Mouse (Mus musculus) C2C12 (cell line): Measurements from ENCODE around the gene Tmem39b. TPM values are rescaled to one million over a fixed set of nuclear protein-coding genes. Genes with fewer than 3 reads are reported as not detected.

Experiments
- H3K27me3 ChIP-seq: one replicate; pipeline ENCODE4 v1.6.1; 2011; ENCODE audit not compliant: control insufficient read depth, insufficient read depth, insufficient read length
- H3K36me3 ChIP-seq: one replicate; pipeline ENCODE4 v1.6.1; 2011; ENCODE audit not compliant: control insufficient read depth, insufficient read depth
- H3K4me3 ChIP-seq: one replicate; pipeline ENCODE4 v1.5.1; 2011; ENCODE audit warnings: mild to moderate bottlenecking, control low read depth; ENCODE audit not compliant: poor library complexity, insufficient read depth, severe bottlenecking
- H3K79me2 ChIP-seq: one replicate; pipeline ENCODE4 v1.6.1; 2011; ENCODE audit not compliant: control insufficient read depth, insufficient read depth
- H3K79me3 ChIP-seq: one replicate; pipeline ENCODE4 v1.6.1; 2011; ENCODE audit warnings: low read depth, control low read depth
- H3ac ChIP-seq: one replicate; pipeline ENCODE3; 2011; ENCODE audit warnings: low read depth; ENCODE audit not compliant: control insufficient read depth, insufficient read length
- CEBPB ChIP-seq: IDR thresholded peaks from one replicate; pipeline ENCODE4 v1.6.1; 2011; ENCODE audit warnings: low read depth, mild to moderate bottlenecking, control low read depth, moderate library complexity
- CTCF ChIP-seq: IDR thresholded peaks from one replicate; pipeline ENCODE4 v1.5.1; 2011; ENCODE audit not compliant: control insufficient read depth, insufficient read depth, insufficient read length
- FOSL1 ChIP-seq: IDR thresholded peaks from one replicate; pipeline ENCODE4 v1.8.0; 2011; ENCODE audit warnings: mild to moderate bottlenecking, low read length; ENCODE audit not compliant: poor library complexity, insufficient read depth, severe bottlenecking
- MAX ChIP-seq: IDR thresholded peaks from one replicate; pipeline ENCODE4 v1.6.1; 2011; ENCODE audit warnings: mild to moderate bottlenecking, control low read depth
- MYOD1 ChIP-seq: IDR thresholded peaks from one replicate; pipeline ENCODE4 v1.6.1; 2011; ENCODE audit warnings: low read depth; ENCODE audit not compliant: control insufficient read depth, insufficient read length
- MYOG ChIP-seq: IDR thresholded peaks from one replicate; pipeline ENCODE4 v1.6.1; 2011; ENCODE audit not compliant: control insufficient read depth, insufficient read length; ENCODE audit errors: extremely low read depth
- USF1 ChIP-seq: IDR thresholded peaks from one replicate; pipeline ENCODE4 v1.6.1; 2011; ENCODE audit warnings: low read depth, mild to moderate bottlenecking, control low read depth, moderate library complexity
- microRNA-seq: library from miRNA; unstranded; fragments of <30 nt; microRNA quantifications from one replicate; pipeline ENCODE4, GENCODE M21; 2019; ENCODE audit warnings: borderline microRNAs expressed
- polyA plus RNA-seq: library from polyadenylated mRNA; unstranded; fragments of >200 nt; fragmentation: generic; extraction: Trizol; gene quantifications from one replicate; pipeline ENCODE4 v1.2.1, GENCODE M21; 2012; ENCODE audit warnings: missing spikeins

Tmem39b gene
- polyA plus RNA-seq, 1 experiment: 17.0 TPM

DNA sequence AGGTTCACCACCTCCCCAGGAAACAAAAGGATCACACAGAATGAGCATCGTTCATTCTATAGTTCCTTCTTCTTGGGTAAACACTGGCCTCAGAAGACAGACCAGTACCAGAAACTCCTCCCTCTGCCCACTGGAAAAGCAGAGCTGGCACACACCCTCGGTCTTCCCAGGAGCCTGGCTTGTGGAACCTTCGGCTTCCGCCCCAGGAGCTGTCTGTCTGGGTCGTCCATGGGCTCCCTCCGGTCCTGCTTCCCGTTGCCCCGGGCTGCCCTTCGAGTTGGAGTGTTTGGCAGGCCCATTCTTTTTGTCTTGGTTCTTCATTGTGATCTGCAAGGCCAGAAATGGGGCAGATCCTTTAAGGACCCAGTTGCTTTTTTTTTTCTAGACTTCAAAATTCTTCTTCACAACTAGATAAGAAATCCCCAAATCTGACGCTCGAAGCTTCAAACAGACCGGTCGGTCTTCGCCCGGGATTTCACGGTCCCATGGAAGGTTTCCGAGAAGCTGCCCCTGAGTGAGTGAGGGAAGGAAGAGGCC is 56.5 kb downstream of the Tmem39b start:
- peak overlapping the region; percentile 53 for H3K4me3 ChIP-seq
- H3K79me3 ChIP-seq: peaks cover 28% of the 10 kb centered on the region
- peaks cover 44% of the 10 kb centered on the region for H3K36me3 ChIP-seq
- peaks cover 46% of the 10 kb centered on the region for H3K79me2 ChIP-seq
- H3ac ChIP-seq: peak overlapping the region; percentile 88
- TF ChIP-seq CTCF (no peak), MYOG (no peak), CEBPB (no peak)
- no peaks in the 10 kb centered on the region for H3K27me3 ChIP-seq

GRCm38 (mm10) chr4:129639221-129639620 is 57.4 kb downstream of the Tmem39b start:
- H3K79me2 ChIP-seq: peaks cover 46% of the 10 kb centered on the region
- no peaks in the 10 kb centered on the region for H3K27me3 ChIP-seq
- peak overlapping the region; percentile 46 for H3ac ChIP-seq
- peaks cover 46% of the 10 kb centered on the region for H3K36me3 ChIP-seq
- H3K79me3 ChIP-seq: peaks cover 28% of the 10 kb centered on the region
- no peak for TF ChIP-seq MYOD1
- no peak for TF ChIP-seq MAX
- no peak for TF ChIP-seq CTCF
- TF ChIP-seq USF1: no peak
- no peak for TF ChIP-seq MYOG
- H3K4me3 ChIP-seq: no peak overlapping the region

DNA sequence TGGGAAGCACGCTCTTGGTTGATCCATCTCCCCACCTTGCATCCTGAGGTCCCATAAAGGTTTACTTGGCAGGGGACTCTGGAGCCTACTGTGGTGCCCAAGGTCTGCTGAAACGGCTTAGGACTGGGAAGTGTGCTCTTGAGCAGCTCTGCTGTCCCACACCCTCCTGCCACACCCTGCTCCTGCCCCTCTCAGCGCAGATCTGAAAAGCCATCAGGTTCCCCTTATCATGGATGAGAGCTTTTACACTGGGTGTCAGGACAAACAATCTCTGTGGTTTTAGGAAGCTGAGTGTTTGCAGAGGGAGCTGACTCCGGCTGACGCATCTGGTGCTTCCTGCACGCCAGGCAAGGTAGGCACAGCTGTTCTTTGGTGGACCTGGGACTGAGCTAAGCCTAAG is 62.8 kb downstream of the Tmem39b start:
- H3K36me3 ChIP-seq: peaks cover 86% of the 10 kb centered on the region

DNA sequence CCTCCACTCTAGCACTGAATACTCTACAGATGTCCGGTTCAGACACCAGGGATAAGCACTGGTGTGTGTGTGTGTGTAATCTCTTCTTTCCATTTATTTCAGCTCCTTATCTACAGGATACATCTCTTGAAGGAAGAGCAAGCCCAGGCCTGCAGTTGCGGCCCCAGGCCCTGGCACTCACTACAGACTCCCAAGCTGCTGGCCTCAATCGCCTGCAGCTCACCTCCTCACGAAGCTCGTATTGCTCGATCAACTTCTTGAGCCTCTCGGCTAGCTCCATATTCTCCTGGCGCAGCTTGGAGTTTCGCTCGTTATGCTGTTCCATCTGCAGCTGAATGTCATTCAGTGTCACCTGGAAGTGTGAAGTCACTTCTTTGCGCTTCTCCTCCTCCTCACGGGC is 64.8 kb downstream of the Tmem39b start:
- H3ac ChIP-seq: no peak overlapping the region
- peaks cover 17% of the 10 kb centered on the region for H3K79me2 ChIP-seq
- no peak overlapping the region for H3K4me3 ChIP-seq
- H3K36me3 ChIP-seq: peaks cover 88% of the 10 kb centered on the region
- peaks cover 5% of the 10 kb centered on the region for H3K79me3 ChIP-seq
- no peak for TF ChIP-seq CEBPB
- no peak for TF ChIP-seq USF1
- no peak for TF ChIP-seq MYOD1
- TF ChIP-seq MYOG: no peak
- no peak for TF ChIP-seq CTCF
- no peak for TF ChIP-seq MAX
- no peak for TF ChIP-seq FOSL1
- no peaks in the 10 kb centered on the region for H3K27me3 ChIP-seq

More for the DNA sequence above, 62.8 kb downstream of the Tmem39b start:
- H3K27me3 ChIP-seq: no peaks in the 10 kb centered on the region
- peaks cover 15% of the 10 kb centered on the region for H3K79me3 ChIP-seq
- H3K4me3 ChIP-seq: no peak overlapping the region
- no peak overlapping the region for H3ac ChIP-seq
- no peak for TF ChIP-seq USF1
- no peak for TF ChIP-seq MYOG
- TF ChIP-seq CEBPB: no peak
- no peak for TF ChIP-seq FOSL1
- TF ChIP-seq CTCF: no peak
- TF ChIP-seq MYOD1: no peak
- no peak for TF ChIP-seq MAX
- peaks cover 29% of the 10 kb centered on the region for H3K79me2 ChIP-seq

DNA sequence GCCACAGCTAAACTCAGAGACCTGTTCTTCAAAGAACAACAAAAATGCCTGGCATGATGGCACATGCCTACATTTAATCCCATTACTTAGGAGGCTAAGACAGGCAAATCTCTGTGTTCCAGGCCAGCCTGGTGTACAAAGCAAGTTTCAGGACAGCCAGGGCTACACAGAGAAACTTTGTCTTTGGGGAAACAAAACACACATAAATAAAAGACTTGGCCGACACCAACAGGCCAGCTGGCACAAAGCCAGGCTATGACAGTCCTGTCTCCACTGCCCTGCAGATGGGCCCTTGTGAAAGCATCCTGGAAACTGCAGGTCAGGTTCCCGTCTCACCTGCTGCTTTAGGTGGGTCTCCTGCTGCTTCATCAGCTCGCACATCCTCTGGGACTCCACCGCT is 65.7 kb downstream of the Tmem39b start:
- Histone ChIP-seq H3K79me3 (peaks cover 2% of the 10 kb centered on the region), H3K36me3 (peaks cover 81% of the 10 kb centered on the region), H3K79me2 (peaks cover 8% of the 10 kb centered on the region), H3K4me3 (no peak overlapping the region), H3ac (no peak overlapping the region), H3K27me3 (no peaks in the 10 kb centered on the region)
- TF ChIP-seq CTCF (no peak), MYOG (no peak), MAX (no peak), MYOD1 (no peak), USF1 (no peak), CEBPB (no peak), FOSL1 (no peak)

Small RNAs within 50 kb of the gene (microRNA-seq; reads per million reads assigned to microRNA genes)
- gene Mir7016: 0.20 reads per million

Other genes starting within 250 kb of the Tmem39b start
- gene Bsdc1, start 235.3 kb downstream of the Tmem39b start, polyA plus RNA-seq: 11.8 TPM
- not detected for gene Tssk3, start 205.8 kb downstream of the Tmem39b start, polyA plus RNA-seq
- not detected for gene Fam229a, start 205.6 kb downstream of the Tmem39b start, polyA plus RNA-seq
- 148 TPM for gene Marcksl1, start 183.3 kb downstream of the Tmem39b start, polyA plus RNA-seq
- gene Hdac1, start 154.1 kb downstream of the Tmem39b start, polyA plus RNA-seq: 96.7 TPM
- gene Lck, start 123.2 kb downstream of the Tmem39b start, polyA plus RNA-seq: 1.5 TPM
- 0.27 TPM for gene Fam167b, start 118.3 kb downstream of the Tmem39b start, polyA plus RNA-seq
- 416 TPM for gene Eif3i, start 96.2 kb downstream of the Tmem39b start, polyA plus RNA-seq
- 218 TPM for gene Tmem234, start 96.2 kb downstream of the Tmem39b start, polyA plus RNA-seq
- gene Dcdc2b, start 82.6 kb downstream of the Tmem39b start, polyA plus RNA-seq: 0.40 TPM
- gene Iqcc, start 77.7 kb downstream of the Tmem39b start, polyA plus RNA-seq: 10.8 TPM
- gene Ccdc28b, start 72.9 kb downstream of the Tmem39b start, polyA plus RNA-seq: 7.7 TPM
- gene Txlna, start 55.8 kb downstream of the Tmem39b start, polyA plus RNA-seq: 43.0 TPM
- 23.9 TPM for gene Kpna6, start 24.1 kb downstream of the Tmem39b start, polyA plus RNA-seq
- gene Khdrbs1, start 45.5 kb upstream of the Tmem39b start, polyA plus RNA-seq: 61.6 TPM
- 101 TPM for gene Ptp4a2, start 114.4 kb upstream of the Tmem39b start, polyA plus RNA-seq
- 0.02 TPM for gene Spocd1, start 232.4 kb upstream of the Tmem39b start, polyA plus RNA-seq